Mouse (Mus musculus): Measurements from ENCODE around the gene Plpp1. TPM values are rescaled to one million over a fixed set of nuclear protein-coding genes. Genes with fewer than 3 reads are reported as not detected.

The Plpp1 gene
- polyA plus RNA-seq, 1 experiment from 2014 or later = 35.3 TPM

- H3K4me3 ChIP-seq (replicated peaks) = no peak overlapping the region
- no peaks in the 10 kb centered on the region for H3K36me3 ChIP-seq
- H3K4me2 ChIP-seq (replicated peaks) = no peak overlapping the region
- H3K9ac ChIP-seq (replicated peaks) = no peak overlapping the region
- H3K27ac ChIP-seq = no peak overlapping the region
- H3K4me1 ChIP-seq (replicated peaks) = no peaks in the 10 kb centered on the region
- WGBS = 69% methylated on average over 7 of the region's 7 CpGs
- no peak for ATAC-seq
- no peaks in the 10 kb centered on the region for H3K27me3 ChIP-seq
- no peaks in the 10 kb centered on the region for H3K9me3 ChIP-seq
Observed at GRCm38 (mm10) chr13:112785305-112785704, 15.3 kb upstream of the Plpp1 start.

- WGBS = 57% methylated on average over 3 of the region's 3 CpGs
- Histone ChIP-seq H3K27me3 (no peaks in the 10 kb centered on the region), H3K36me3 (no peaks in the 10 kb centered on the region), H3K4me1 (replicated peaks) (no peaks in the 10 kb centered on the region), H3K9me3 (no peaks in the 10 kb centered on the region), H3K4me3 (replicated peaks) (no peak overlapping the region), H3K9ac (replicated peaks) (no peak overlapping the region), H3K27ac (no peak overlapping the region), H3K4me2 (replicated peaks) (no peak overlapping the region)
- ATAC-seq = no peak
Observed at GRCm38 (mm10) chr13:112786142-112786541, 14.4 kb upstream of the Plpp1 start.

GRCm38 (mm10) chr13:112786942-112787533 lies 13.6 kb upstream of the Plpp1 start:
- H3K9me3 ChIP-seq = no peaks in the 10 kb centered on the region
- no peak overlapping the region for H3K4me2 ChIP-seq (replicated peaks)
- no peak for ATAC-seq
- no peaks in the 10 kb centered on the region for H3K27me3 ChIP-seq
- no peak overlapping the region for H3K4me3 ChIP-seq (replicated peaks)
- H3K9ac ChIP-seq (replicated peaks) = no peak overlapping the region
- H3K4me1 ChIP-seq (replicated peaks) = no peaks in the 10 kb centered on the region
- 85% methylated on average over 10 of the region's 10 CpGs for WGBS
- no peak overlapping the region for H3K27ac ChIP-seq
- H3K36me3 ChIP-seq = no peaks in the 10 kb centered on the region

GRCm38 (mm10) chr13:112790774-112791173 lies 9.8 kb upstream of the Plpp1 start:
- ATAC-seq = no peak
- Histone ChIP-seq H3K36me3 (no peaks in the 10 kb centered on the region), H3K27me3 (no peaks in the 10 kb centered on the region), H3K9me3 (no peaks in the 10 kb centered on the region), H3K4me3 (replicated peaks) (no peak overlapping the region), H3K27ac (no peak overlapping the region), H3K4me2 (replicated peaks) (no peak overlapping the region), H3K9ac (replicated peaks) (no peak overlapping the region), H3K4me1 (replicated peaks) (no peaks in the 10 kb centered on the region)
- WGBS = 82% methylated on average over 5 of the region's 5 CpGs

- no peak for ATAC-seq
- Histone ChIP-seq H3K9ac (replicated peaks) (no peak overlapping the region), H3K4me3 (replicated peaks) (no peak overlapping the region), H3K4me1 (replicated peaks) (no peaks in the 10 kb centered on the region), H3K27me3 (no peaks in the 10 kb centered on the region), H3K27ac (no peak overlapping the region), H3K9me3 (no peaks in the 10 kb centered on the region), H3K36me3 (no peaks in the 10 kb centered on the region), H3K4me2 (replicated peaks) (no peak overlapping the region)
- WGBS = 86% methylated on average over 5 of the region's 5 CpGs
Observed at GRCm38 (mm10) chr13:112791906-112792305, 8.7 kb upstream of the Plpp1 start.

- H3K27ac ChIP-seq = no peak overlapping the region
- WGBS = 94% methylated on average over 9 of the region's 9 CpGs
- H3K27me3 ChIP-seq = no peaks in the 10 kb centered on the region
- no peak overlapping the region for H3K4me2 ChIP-seq (replicated peaks)
- H3K9me3 ChIP-seq = no peaks in the 10 kb centered on the region
- no peaks in the 10 kb centered on the region for H3K36me3 ChIP-seq
- ATAC-seq = no peak
- no peak overlapping the region for H3K4me3 ChIP-seq (replicated peaks)
- H3K9ac ChIP-seq (replicated peaks) = no peak overlapping the region
- peaks cover 20% of the 10 kb centered on the region for H3K4me1 ChIP-seq (replicated peaks)
Observed at GRCm38 (mm10) chr13:112798243-112798952, 2.2 kb upstream of the Plpp1 start.

GRCm38 (mm10) chr13:112798953-112799305 lies 1.7 kb upstream of the Plpp1 start:
- H3K36me3 ChIP-seq = no peaks in the 10 kb centered on the region
- H3K9me3 ChIP-seq = no peaks in the 10 kb centered on the region
- no peak overlapping the region for H3K27ac ChIP-seq
- no peaks in the 10 kb centered on the region for H3K27me3 ChIP-seq
- no peak overlapping the region for H3K9ac ChIP-seq (replicated peaks)
- no peak overlapping the region for H3K4me3 ChIP-seq (replicated peaks)
- ATAC-seq = no peak
- no peak overlapping the region for H3K4me2 ChIP-seq (replicated peaks)
- 76% methylated on average over 9 of the region's 9 CpGs for WGBS
- peaks cover 25% of the 10 kb centered on the region for H3K4me1 ChIP-seq (replicated peaks)

- Histone ChIP-seq H3K27ac (no peak overlapping the region), H3K4me3 (replicated peaks) (peak overlapping the region; percentile 81; the same call in 1 of the 2 replicates), H3K4me2 (replicated peaks) (peak overlapping the region; percentile 85; the same call in 1 of the 2 replicates)
Observed at GRCm38 (mm10) chr13:112799721-112800241, 811 bp upstream of the Plpp1 start.

GRCm38 (mm10) chr13:112801381-112802004 lies 901 bp downstream of the Plpp1 start:
- WGBS = under 1% methylated on average over 23 of the region's 23 CpGs
- Histone ChIP-seq H3K4me2 (replicated peaks) (peak overlapping the region; percentile 85), H3K9me3 (no peaks in the 10 kb centered on the region), H3K36me3 (peaks cover 11% of the 10 kb centered on the region), H3K9ac (replicated peaks) (peak overlapping the region; percentile 91), H3K27me3 (no peaks in the 10 kb centered on the region), H3K4me1 (replicated peaks) (peaks cover 25% of the 10 kb centered on the region), H3K4me3 (replicated peaks) (peak overlapping the region; percentile 81), H3K27ac (peak overlapping the region; percentile 95)
- ATAC-seq = peak; percentile 85

More at GRCm38 (mm10) chr13:112799721-112800241, 811 bp upstream of the Plpp1 start:
- H3K9me3 ChIP-seq = no peaks in the 10 kb centered on the region
- peaks cover 25% of the 10 kb centered on the region for H3K4me1 ChIP-seq (replicated peaks)
- no peak for ATAC-seq
- 78% methylated on average over 8 of the region's 8 CpGs for WGBS
- H3K9ac ChIP-seq (replicated peaks) = peak overlapping the region; percentile 91; the same call in 1 of the 2 replicates
- H3K36me3 ChIP-seq = no peaks in the 10 kb centered on the region
- H3K27me3 ChIP-seq = no peaks in the 10 kb centered on the region

- H3K27ac ChIP-seq = no peak overlapping the region
- WGBS = 80% methylated on average over 7 of the region's 7 CpGs
- peaks cover 17% of the 10 kb centered on the region for H3K36me3 ChIP-seq
- H3K4me3 ChIP-seq (replicated peaks) = no peak overlapping the region
- peaks cover 25% of the 10 kb centered on the region for H3K4me1 ChIP-seq (replicated peaks)
- no peaks in the 10 kb centered on the region for H3K9me3 ChIP-seq
- no peak for ATAC-seq
- no peaks in the 10 kb centered on the region for H3K27me3 ChIP-seq
- no peak overlapping the region for H3K4me2 ChIP-seq (replicated peaks)
- no peak overlapping the region for H3K9ac ChIP-seq (replicated peaks)
Observed at GRCm38 (mm10) chr13:112803106-112803505, 2.5 kb downstream of the Plpp1 start.

- Histone ChIP-seq H3K27me3 (no peaks in the 10 kb centered on the region), H3K4me1 (replicated peaks) (peaks cover 25% of the 10 kb centered on the region), H3K27ac (no peak overlapping the region), H3K9ac (replicated peaks) (no peak overlapping the region), H3K4me3 (replicated peaks) (no peak overlapping the region), H3K9me3 (no peaks in the 10 kb centered on the region), H3K4me2 (replicated peaks) (no peak overlapping the region), H3K36me3 (peaks cover 17% of the 10 kb centered on the region)
- ATAC-seq = no peak
- WGBS = 97% methylated on average over 4 of the region's 4 CpGs
Observed at GRCm38 (mm10) chr13:112803661-112804060, 3.1 kb downstream of the Plpp1 start.

GRCm38 (mm10) chr13:112805529-112805928 lies 4.9 kb downstream of the Plpp1 start:
- ATAC-seq = no peak
- no peaks in the 10 kb centered on the region for H3K27me3 ChIP-seq
- H3K27ac ChIP-seq = no peak overlapping the region
- H3K9ac ChIP-seq (replicated peaks) = no peak overlapping the region
- no peak overlapping the region for H3K4me3 ChIP-seq (replicated peaks)
- no peak overlapping the region for H3K4me2 ChIP-seq (replicated peaks)
- H3K4me1 ChIP-seq (replicated peaks) = peaks cover 19% of the 10 kb centered on the region
- WGBS = 98% methylated on average over 3 of the region's 3 CpGs
- H3K36me3 ChIP-seq = peaks cover 17% of the 10 kb centered on the region
- no peaks in the 10 kb centered on the region for H3K9me3 ChIP-seq
